Mouse (Mus musculus) inflammation-experienced regulatory T-cells, adult 6 months (primary cell): ENCODE measurements at regions not wholly inside any gene's neighbourhood (a gene's known extent, or its start where the extent isn't known, plus 50 kb on each side); places are given as distances from the start of the nearest gene placed in this dataset.

Source experiments
- ATAC-seq: one replicate; pipeline ENCODE4 v1.8.0; 2017

DNA sequence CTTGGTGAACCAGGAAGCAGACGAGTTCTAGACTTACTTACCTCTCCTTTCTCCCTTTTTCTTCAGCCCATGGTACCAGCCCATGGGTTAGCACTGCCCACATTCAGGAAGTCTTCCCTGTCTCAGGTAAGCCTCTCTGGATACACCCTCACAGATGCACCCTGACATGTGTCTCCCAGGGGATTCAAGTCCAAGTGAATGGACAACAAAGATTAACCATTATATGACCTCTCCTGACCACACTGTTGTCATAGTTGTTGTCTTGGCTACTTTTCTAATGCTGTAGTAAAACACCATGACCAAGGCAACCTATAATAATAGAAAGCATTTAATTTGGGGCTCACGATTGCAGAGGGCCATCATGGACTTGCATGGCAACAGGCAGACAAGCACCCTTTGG is 98.8 kb upstream of the Vash1 start:
- ATAC-seq = no peak

DNA sequence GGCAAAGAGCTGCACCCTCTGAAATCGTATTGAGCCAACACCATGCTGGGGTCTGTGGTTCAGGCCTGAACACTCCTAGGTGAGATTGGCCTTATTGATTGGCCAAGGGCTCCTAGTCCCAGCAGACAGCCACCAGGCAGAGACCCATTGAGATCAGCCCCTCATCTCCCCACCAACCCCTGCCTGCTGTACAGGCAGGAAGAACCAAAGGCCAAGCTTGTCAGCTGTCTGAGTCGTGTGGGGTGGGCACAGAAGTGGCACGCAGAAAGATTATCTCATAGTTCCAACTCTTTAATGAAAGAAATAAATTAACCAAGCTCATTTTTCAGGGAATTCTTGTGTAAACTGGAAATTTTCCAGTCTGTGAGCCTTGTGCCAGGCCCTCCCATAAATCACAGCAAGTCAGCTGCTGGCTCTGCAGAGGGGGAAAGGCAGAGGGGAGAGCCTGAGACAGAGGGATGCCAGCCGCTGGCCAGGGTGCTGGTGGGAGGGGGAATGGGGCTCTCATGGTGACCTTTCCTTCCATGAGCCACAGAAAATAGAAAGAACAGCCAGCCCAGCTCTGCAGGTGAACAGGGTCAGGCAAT is 98.3 kb upstream of the Vash1 start:
- no peak for ATAC-seq

DNA sequence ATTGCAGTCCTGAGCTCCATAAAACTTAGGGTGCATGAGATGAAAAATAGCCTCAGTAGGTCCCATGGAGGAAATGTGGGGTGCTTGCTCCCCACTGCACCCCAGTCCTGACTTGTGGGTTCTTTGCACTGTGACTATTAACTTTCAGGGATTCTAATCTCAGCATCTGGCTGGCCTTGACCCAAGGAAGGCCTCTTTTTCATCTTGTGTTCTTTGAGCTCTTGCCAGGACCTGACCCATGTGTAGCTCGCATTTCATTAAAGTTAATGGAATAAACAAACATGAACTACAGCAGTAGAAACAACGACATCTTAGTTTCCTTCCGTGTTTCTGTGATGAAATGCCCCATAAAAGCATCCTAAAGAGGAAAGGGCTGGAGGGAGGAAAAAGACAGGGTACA is 96.4 kb upstream of the Vash1 start:
- ATAC-seq = no peak

GRCm38 (mm10) chr12:86588010-86588409 is 90.5 kb upstream of the Vash1 start:
- no peak for ATAC-seq

DNA sequence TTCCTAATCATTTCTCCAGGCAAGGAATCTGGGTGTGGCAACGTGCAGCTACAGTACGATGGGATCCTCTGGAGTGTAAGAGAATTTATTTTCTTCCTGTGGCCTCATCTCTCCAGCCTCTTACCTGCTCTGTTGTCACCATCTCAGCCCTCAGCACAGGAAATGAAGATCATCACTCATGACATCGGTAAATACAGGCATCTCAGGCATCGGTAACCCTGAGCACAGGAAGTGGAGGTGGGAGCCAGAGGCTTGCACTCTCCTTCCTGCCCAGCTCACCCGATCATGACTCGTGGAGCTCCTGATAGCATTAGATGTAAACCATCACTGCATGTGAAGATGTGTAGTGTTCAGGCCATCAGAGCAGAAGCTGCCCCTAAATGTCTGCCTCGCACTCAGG is 86.0 kb upstream of the Vash1 start:
- peak; percentile 89 for ATAC-seq

GRCm38 (mm10) chr12:86594647-86595046 is 83.9 kb upstream of the Vash1 start:
- ATAC-seq = no peak

DNA sequence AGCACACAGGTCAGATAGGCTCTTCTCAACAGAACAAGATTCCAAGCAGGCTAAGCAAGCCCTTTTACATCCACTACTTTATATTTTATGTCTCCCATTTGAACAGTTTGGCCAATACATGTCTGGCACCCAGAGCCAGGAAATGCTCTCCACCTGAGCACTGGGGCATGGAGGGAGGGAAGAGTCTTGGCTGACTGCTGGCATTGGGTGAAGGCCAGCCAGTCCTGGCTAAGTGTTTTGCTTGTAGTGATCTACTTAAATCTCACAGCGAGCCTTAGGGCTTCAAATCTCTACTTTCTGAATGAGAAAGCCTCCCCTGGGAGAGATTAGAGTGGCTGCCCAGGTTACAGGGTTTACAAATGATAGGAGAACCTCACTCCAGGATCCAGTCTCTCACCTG is 78.5 kb upstream of the Vash1 start:
- ATAC-seq = no peak

- ATAC-seq = no peak
Measured at GRCm38 (mm10) chr12:86603521-86603920, 75.0 kb upstream of the Vash1 start.

DNA sequence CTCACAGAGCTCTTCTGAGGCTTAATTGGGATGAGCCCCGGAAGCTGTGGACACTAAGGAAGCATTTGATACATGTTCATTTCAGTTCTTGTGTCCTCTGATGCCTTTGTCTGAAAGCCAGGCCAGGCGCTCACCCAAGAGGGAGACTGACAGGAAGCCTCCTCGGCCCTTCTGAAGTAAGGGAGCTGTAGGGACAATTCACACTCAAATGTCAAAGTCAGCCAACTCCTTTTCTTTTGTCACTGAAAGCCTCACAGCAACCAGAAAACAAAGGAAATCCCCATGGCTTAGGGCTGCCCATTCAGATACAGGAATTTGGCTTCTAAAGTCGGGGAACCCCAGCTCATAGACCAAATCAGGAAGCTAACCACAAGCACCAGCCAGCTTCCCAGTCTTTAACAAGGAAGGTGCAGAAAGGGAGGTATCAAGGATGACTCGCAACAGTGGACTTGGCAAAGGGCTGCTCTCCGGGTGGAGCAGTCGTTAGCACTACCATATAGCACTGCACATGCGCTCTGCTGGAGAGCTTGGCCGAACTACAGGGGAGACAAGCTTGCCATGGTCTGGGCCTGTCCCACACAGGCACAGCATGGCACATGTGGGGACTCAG is 66.0 kb upstream of the Vash1 start:
- ATAC-seq = no peak

- ATAC-seq = no peak
Measured at GRCm38 (mm10) chr12:86614156-86614555, 64.3 kb upstream of the Vash1 start.

DNA sequence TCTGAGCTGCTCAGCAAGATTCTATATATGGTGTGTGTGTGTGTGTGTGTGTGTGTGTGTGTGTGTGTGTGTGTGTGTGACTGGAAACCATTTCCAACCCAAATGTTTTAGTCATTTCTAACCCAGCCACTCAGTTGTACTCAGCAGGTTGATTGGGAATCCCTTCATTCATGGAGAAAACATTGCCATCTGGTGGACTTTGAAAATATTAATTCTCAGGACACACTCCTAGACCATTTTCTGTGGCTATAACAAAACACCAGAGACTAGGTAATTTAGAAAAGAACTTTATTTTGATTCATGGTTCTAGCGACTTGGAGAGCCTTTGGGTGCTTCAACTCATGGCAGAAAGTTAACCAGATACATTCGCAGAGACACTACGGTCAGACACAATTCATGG is 62.2 kb upstream of the Vash1 start:
- no peak for ATAC-seq

DNA sequence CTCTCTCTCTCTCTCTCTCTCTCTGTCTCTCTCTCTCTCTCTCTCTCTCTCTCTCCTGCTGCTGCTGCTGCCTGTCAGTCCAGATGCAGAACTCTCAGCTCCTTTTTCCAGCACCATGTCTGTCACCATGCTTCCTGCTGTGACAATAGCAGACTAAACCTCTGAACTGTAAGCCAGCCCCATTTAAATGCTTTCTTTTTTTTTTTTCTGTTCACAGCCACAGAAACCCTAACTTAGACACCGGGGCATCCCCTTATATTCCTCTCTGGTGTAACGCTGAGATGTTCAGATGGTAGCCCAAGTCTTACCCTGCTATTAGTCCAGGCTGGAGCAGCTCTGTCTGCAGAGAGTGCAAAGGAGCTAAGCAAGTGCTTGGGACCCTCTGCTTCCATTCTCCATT is 54.3 kb upstream of the Vash1 start:
- no peak for ATAC-seq

DNA sequence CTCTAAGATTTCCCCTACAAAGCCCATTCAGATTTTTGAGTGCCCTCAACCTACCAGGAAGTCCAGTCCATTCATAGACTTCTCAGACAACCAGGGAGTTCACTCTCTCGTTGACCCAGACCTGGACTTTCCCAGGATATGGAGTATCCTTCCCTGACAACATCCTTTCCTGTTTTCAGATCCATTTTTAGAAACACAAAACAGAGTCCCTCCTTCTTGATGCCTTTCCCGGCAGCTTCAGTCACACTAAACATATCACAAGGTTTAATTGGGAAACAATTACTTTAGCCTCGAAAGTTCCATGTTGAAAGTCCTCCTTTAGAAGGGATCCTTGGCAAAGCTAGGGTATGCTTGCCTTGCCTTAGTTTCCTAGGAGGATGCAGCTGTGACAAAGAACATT is 51.8 kb upstream of the Vash1 start:
- ATAC-seq = no peak

GRCm38 (mm10) chr12:86628050-86628782 is 50.3 kb upstream of the Vash1 start:
- no peak for ATAC-seq
